Mouse (Mus musculus) forebrain, embryonic 11.5 days (tissue): Measurements from ENCODE around the gene Mmadhc. TPM values are rescaled to one million over a fixed set of nuclear protein-coding genes. Genes with fewer than 3 reads are reported as not detected.

Experiments used
- ATAC-seq: fragments of 200-750 bp; cut with Nextera tagmentation; replicated peaks from 2 replicates; pipeline ENCODE4 v1.8.0; 2017; ENCODE audit warnings: moderate TSS enrichment; ENCODE audit not compliant: low FRiP score
- DNase-seq: peaks from one replicate; pipeline ENCODE4 v3.0.0-alpha.2; 2017; ENCODE audit warnings: low spot score
- H3K27ac ChIP-seq: fragments of 300-500 bp; sonication (generic); 2 replicates; pipeline ENCODE4 v1.5.1; 2014; ENCODE audit warnings: low read depth, low read length
- H3K27me3 ChIP-seq: fragments of 300-500 bp; sonication (generic); 2 replicates; pipeline ENCODE4 v1.6.1; 2014; ENCODE audit warnings: mild to moderate bottlenecking, low read length, mixed read lengths; ENCODE audit not compliant: control insufficient read depth, insufficient read depth
- H3K36me3 ChIP-seq: fragments of 300-500 bp; sonication (generic); 2 replicates; pipeline ENCODE4 v1.6.1; 2014; ENCODE audit warnings: mild to moderate bottlenecking, low read length, moderate library complexity, mixed read lengths; ENCODE audit not compliant: control insufficient read depth, insufficient read depth
- H3K4me1 ChIP-seq: fragments of 300-500 bp; sonication (generic); replicated peaks from 2 replicates; pipeline ENCODE4 v1.6.1; 2014; ENCODE audit warnings: low read length, mixed read lengths; ENCODE audit not compliant: control insufficient read depth, insufficient read depth
- H3K4me2 ChIP-seq: fragments of 300-500 bp; sonication (generic); 2 replicates; pipeline ENCODE4 v1.6.1; 2014; ENCODE audit warnings: low read depth, mild to moderate bottlenecking, low read length, moderate library complexity, mixed read lengths; ENCODE audit not compliant: severe bottlenecking
- H3K4me3 ChIP-seq: fragments of 300-500 bp; sonication (generic); 2 replicates; pipeline ENCODE4 v1.5.1; 2014; ENCODE audit warnings: low read depth, low read length
- H3K9ac ChIP-seq: fragments of 300-500 bp; sonication (generic); 2 replicates; pipeline ENCODE4 v1.6.1; 2014; ENCODE audit warnings: low read length
- H3K9me3 ChIP-seq: fragments of 300-500 bp; sonication (generic); 2 replicates; pipeline ENCODE4 v1.6.1; 2016; ENCODE audit warnings: low read length, mixed read lengths; ENCODE audit not compliant: control insufficient read depth
- WGBS: fragments of 180-500 bp; shearing (Covaris S2); extraction: QIAGEN DNeasy Blood & Tissue Kit; methylation state at CpG from one replicate; pipeline ENCODE4 v1.1.7; 2014; 5-methylcytosine and 5-hydroxymethylcytosine counted together
- polyA plus RNA-seq: library from polyadenylated mRNA; unstranded; fragments of >200 nt; fragmentation: Nextera tagmentation; extraction: Ambion mirVana; gene quantifications from 2 replicates; pipeline ENCODE4 v1.2.1, GENCODE M21; 2014

The Mmadhc gene
- polyA plus RNA-seq, 1 experiment from 2014 or later = 160 TPM

DNA sequence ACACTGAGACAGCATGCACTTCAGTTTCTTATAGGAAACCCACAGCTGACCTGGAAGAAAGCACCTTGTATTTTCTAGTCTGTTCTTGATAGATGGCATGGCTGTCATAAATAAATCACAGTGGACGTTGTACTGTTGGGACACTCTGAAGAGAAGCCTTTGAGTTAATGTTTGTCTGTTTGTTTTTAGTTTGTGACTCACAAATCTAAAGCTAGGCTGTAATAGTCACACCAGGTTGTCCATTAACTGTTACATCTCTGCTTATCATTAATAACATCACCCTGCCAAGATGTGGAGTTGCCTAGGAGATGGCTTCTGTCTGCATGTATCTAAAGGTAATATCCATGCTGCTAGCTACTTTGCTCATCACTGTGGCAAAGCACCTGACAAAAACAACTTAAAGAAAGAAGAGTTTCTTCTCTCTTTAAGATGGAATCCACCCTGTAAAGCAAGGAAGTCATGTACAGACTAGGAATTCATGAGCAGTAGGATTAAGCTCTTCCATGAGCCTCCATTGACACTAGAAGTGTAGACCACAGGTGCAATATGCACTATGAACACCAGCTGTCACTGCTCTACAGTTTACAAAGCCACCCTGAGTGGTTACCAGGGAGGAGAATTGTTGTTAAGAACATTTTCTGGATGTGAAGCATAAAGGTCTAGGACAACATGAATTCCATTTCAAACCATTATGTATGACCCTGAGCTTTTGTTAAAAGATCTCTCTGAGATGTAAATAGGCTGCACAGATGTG is 8.4 kb upstream of the Mmadhc start:
- no peaks in the 10 kb centered on the region for H3K4me1 ChIP-seq
- no peak overlapping the region for H3K27ac ChIP-seq
- H3K36me3 ChIP-seq = no peaks in the 10 kb centered on the region
- H3K9me3 ChIP-seq = no peaks in the 10 kb centered on the region
- no peak for DNase-seq
- 86% methylated on average over 1 of the region's 1 CpGs for WGBS
- H3K4me2 ChIP-seq = no peak overlapping the region
- no peak for ATAC-seq
- H3K27me3 ChIP-seq = no peaks in the 10 kb centered on the region
- no peak overlapping the region for H3K9ac ChIP-seq
- no peak overlapping the region for H3K4me3 ChIP-seq

DNA sequence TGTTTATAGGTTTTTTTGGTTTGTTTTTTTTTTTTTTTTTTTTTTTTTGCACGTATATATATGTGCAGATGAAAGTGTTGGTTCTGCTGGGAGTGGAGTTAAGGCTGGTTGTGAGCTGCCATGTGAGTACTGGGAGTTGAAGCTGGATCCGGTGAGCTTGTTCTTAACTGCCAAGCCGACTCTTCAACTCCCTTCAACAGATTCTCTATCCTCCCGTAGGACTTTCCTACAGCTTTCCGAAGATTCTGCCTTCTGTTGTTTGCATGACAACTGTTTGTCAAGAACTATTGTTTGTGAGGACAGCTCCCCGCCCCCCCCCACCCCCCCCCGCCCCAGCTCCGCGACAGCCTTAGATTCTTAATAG is 368 bp upstream of the Mmadhc start:
- ATAC-seq (no peak), DNase-seq (no peak)
- Histone ChIP-seq H3K4me3 (peak overlapping the region; percentile 61), H3K9ac (no peak overlapping the region), H3K4me1 (no peaks in the 10 kb centered on the region), H3K27me3 (no peaks in the 10 kb centered on the region), H3K36me3 (no peaks in the 10 kb centered on the region), H3K4me2 (peak overlapping the region; percentile 47), H3K9me3 (no peaks in the 10 kb centered on the region), H3K27ac (no peak overlapping the region)
- 2% methylated on average over 9 of the region's 9 CpGs for WGBS

DNA sequence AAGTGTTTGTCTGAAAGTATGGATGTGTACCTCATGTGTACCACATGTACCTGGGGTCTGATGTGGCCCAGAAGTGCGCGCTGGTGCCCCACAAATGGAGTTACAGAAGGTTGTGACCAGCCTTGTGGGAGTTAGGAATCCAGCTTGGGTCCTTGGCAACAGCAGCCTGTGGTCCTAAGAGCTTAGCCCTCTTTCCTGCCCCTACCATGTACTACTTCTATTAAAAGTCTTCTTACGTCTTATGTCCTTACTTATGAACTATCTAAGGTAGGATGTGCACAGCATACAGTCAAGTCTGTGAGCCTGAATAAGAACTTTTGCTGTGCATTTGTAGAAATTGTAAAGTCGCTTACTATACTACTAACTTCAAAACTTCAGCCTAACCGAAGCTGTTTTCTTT is 1.0 kb downstream of the Mmadhc start:
- H3K27ac ChIP-seq = no peak overlapping the region
- H3K9me3 ChIP-seq = no peaks in the 10 kb centered on the region
- H3K4me3 ChIP-seq = peak overlapping the region; percentile 61
- H3K4me2 ChIP-seq = peak overlapping the region; percentile 47
- peaks cover 3% of the 10 kb centered on the region; the same call in 1 of the 2 replicates for H3K36me3 ChIP-seq
- H3K27me3 ChIP-seq = no peaks in the 10 kb centered on the region
- WGBS = 52% methylated on average over 5 of the region's 5 CpGs
- peak overlapping the region; percentile 96 for H3K9ac ChIP-seq
- DNase-seq (peak; percentile 54), ATAC-seq (no peak)
- H3K4me1 ChIP-seq = no peaks in the 10 kb centered on the region

DNA sequence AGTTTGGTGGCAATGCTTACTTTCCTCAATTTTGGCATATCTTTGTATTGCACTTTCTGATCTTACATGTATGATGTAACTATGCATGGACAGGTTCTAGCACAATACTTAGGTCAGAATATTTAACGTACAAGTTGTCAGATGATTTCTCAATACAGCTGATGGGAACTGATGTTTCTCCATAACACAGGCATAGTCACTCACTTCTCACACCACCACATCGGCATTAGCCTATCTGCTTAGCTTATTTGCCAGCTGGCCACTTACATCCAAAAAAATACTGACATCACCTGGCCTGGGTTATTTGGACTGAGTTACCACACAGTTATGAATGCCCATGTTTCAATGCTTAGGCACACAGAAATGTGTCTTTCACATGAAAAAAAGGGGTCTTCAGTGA is 2.5 kb downstream of the Mmadhc start:
- Histone ChIP-seq H3K36me3 (peaks cover 6% of the 10 kb centered on the region; the same call in 1 of the 2 replicates), H3K9me3 (no peaks in the 10 kb centered on the region), H3K9ac (no peak overlapping the region), H3K27ac (no peak overlapping the region), H3K4me2 (no peak overlapping the region), H3K4me3 (no peak overlapping the region), H3K27me3 (no peaks in the 10 kb centered on the region), H3K4me1 (no peaks in the 10 kb centered on the region)
- no peak for DNase-seq
- WGBS = 88% methylated on average over 2 of the region's 2 CpGs
- ATAC-seq = no peak

DNA sequence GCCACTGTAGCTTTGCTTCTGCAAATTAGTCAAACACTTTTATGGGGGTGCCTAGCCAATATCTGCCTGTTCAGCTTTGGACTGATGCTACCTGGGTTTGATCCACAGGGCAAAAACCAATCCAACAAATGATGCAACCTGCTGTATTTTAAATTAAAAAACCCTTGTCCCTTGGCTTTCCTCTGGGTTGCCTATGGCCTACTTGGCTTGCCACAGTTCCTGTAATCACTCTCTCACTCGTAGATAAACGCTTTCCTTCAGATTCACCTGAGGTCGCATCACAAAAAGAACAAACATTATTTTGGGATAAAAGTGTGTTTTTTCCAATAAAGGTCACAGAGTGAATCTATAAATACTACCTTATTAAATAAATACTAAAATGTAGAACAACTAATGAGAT is 3.0 kb downstream of the Mmadhc start:
- Histone ChIP-seq H3K27me3 (no peaks in the 10 kb centered on the region), H3K4me3 (no peak overlapping the region), H3K9ac (no peak overlapping the region), H3K4me1 (no peaks in the 10 kb centered on the region), H3K36me3 (peaks cover 6% of the 10 kb centered on the region; the same call in 1 of the 2 replicates), H3K4me2 (no peak overlapping the region), H3K27ac (no peak overlapping the region), H3K9me3 (no peaks in the 10 kb centered on the region)
- ATAC-seq (no peak), DNase-seq (no peak)
- 92% methylated on average over 3 of the region's 3 CpGs for WGBS

DNA sequence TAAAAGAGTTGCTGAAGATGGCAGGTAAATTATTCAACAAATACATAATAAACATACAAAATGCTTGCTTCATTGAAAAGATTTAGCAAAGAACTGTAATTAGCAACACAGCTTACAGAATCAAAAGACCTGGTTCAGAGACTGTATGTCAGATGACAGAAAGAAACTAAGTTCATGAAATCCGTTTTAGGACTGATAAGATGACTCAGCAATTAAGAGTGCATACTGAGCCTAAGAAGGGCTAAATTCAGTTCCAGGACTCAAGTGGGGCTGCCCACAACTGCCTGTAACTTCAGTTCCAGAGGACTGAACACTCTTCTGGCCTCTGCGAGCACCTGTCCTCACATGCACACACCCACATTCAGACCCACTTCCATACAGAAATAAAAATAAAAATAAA is 4.7 kb downstream of the Mmadhc start:
- ATAC-seq = no peak

DNA sequence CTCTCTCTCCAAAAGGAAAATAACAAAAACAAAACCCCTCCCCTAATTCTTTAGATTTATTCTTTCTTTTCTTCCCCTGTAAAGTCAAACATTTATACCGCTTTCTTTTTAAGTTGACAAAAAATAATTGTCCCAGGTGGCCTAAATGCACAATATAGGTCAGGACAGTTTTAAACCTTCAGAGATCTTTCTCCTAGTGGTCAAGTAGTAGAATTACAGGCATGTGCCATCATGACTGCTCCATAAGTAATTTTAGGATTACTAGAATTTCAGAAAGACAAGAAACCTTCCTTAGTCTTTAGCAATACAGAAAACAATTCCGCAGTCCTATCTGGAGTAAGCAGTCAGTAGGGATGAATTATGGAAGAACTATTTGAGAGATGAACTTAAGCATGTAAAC is 5.8 kb downstream of the Mmadhc start:
- Histone ChIP-seq H3K4me2 (no peak overlapping the region), H3K9me3 (no peaks in the 10 kb centered on the region), H3K36me3 (peaks cover 8% of the 10 kb centered on the region; the same call in 1 of the 2 replicates), H3K27ac (no peak overlapping the region), H3K4me3 (no peak overlapping the region), H3K9ac (no peak overlapping the region), H3K27me3 (no peaks in the 10 kb centered on the region), H3K4me1 (no peaks in the 10 kb centered on the region)
- DNase-seq = no peak
- 86% methylated on average over 2 of the region's 2 CpGs for WGBS
- ATAC-seq = no peak

More for the DNA sequence above, 4.7 kb downstream of the Mmadhc start:
- H3K4me1 ChIP-seq = no peaks in the 10 kb centered on the region
- H3K9ac ChIP-seq = no peak overlapping the region
- H3K9me3 ChIP-seq = no peaks in the 10 kb centered on the region
- WGBS = 76% methylated on average over 2 of the region's 2 CpGs
- no peak overlapping the region for H3K4me2 ChIP-seq
- DNase-seq = no peak
- peaks cover 8% of the 10 kb centered on the region; the same call in 1 of the 2 replicates for H3K36me3 ChIP-seq
- H3K4me3 ChIP-seq = no peak overlapping the region
- H3K27ac ChIP-seq = no peak overlapping the region
- no peaks in the 10 kb centered on the region for H3K27me3 ChIP-seq

DNA sequence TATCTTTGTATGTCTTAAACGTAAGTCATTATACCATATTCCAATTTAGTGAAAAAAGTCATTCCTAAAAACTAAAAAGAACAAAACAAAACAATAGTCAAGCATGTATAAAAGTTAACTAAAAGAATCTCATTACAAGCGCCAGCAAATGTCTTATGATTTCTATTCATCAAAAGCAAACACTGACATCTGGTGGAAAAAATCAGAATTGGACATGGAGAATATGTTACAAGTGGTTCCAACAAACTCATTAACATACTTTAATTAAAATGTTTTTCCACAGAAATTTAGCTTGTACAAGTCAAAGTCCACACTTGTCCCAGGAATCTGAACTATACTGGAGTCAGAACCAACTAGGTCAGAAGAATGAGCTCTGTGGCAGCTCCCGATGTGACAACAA is 11.8 kb downstream of the Mmadhc start:
- no peak overlapping the region for H3K4me3 ChIP-seq
- no peak for ATAC-seq
- H3K27me3 ChIP-seq = no peaks in the 10 kb centered on the region
- no peak overlapping the region for H3K27ac ChIP-seq
- H3K9me3 ChIP-seq = no peaks in the 10 kb centered on the region
- H3K36me3 ChIP-seq = peaks cover 6% of the 10 kb centered on the region; the same call in 1 of the 2 replicates
- no peak for DNase-seq
- 90% methylated on average over 3 of the region's 3 CpGs for WGBS
- no peak overlapping the region for H3K9ac ChIP-seq
- no peaks in the 10 kb centered on the region for H3K4me1 ChIP-seq
- no peak overlapping the region for H3K4me2 ChIP-seq

DNA sequence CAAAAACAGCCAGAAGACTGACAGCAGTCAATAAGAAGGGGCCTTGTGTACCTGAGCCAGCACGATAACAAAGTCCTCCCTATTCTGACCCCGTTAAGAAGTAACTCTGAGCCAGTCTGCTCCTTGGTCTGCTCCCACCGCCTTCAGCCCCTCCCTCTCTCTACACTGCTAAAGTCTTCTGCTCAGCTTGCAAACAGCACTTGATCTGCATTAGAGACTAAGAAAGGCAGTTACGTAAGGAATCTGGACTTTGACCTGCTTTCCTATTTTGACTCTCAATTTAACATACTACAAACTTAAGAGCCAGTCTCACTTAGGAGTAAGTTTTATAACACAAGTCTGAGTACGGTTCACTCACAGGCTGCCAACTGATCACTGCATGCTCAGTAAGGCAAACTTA is 12.6 kb downstream of the Mmadhc start:
- 88% methylated on average over 5 of the region's 5 CpGs for WGBS
- H3K9ac ChIP-seq = no peak overlapping the region
- ATAC-seq = no peak

More for the DNA sequence above, 12.6 kb downstream of the Mmadhc start:
- Histone ChIP-seq H3K36me3 (peaks cover 6% of the 10 kb centered on the region; the same call in 1 of the 2 replicates), H3K4me1 (no peaks in the 10 kb centered on the region), H3K9me3 (no peaks in the 10 kb centered on the region), H3K27ac (no peak overlapping the region), H3K27me3 (no peaks in the 10 kb centered on the region), H3K4me3 (no peak overlapping the region), H3K4me2 (no peak overlapping the region)
- DNase-seq = no peak
